Mouse (Mus musculus) lung, adult 2 months (tissue): ENCODE measurements around the gene Phf21b.

Experiments used
- CTCF ChIP-seq: fragments of 200-500 bp; IDR thresholded peaks from 2 replicates; pipeline ENCODE4 v1.5.1; 2011; ENCODE audit warnings: mild to moderate bottlenecking, low read length, control low read depth; ENCODE audit not compliant: insufficient read depth
- POLR2A ChIP-seq: fragments of 200-500 bp; IDR thresholded peaks from 2 replicates; pipeline ENCODE4 v1.6.1; 2011; ENCODE audit warnings: low read depth, mild to moderate bottlenecking, control low read depth, low read length, borderline replicate concordance; ENCODE audit errors: extremely low read depth

- TF ChIP-seq CTCF (peak; percentile 77), POLR2A (no peak)
These were observed 35.8 kb upstream of the Phf21b start for GRCm38 (mm10) chr15:84891658-84892057.
